Mouse (Mus musculus): ENCODE data around the gene Olfr668. TPM values are rescaled to one million over a fixed set of nuclear protein-coding genes. Genes with fewer than 3 reads are reported as not detected.

The Olfr668 gene
- polyA plus RNA-seq, 1 experiment from 2014 or later = not detected

Other genes starting within 250 kb of the Olfr668 start
- not detected in 2 replicates for gene Olfr661, start 241.6 kb downstream of the Olfr668 start, polyA plus RNA-seq (2014; fragmentation: Nextera tagmentation; extraction: Ambion mirVana)
- not detected in 2 replicates for gene Usp17le, start 150.6 kb downstream of the Olfr668 start, polyA plus RNA-seq (2014; fragmentation: Nextera tagmentation; extraction: Ambion mirVana)
- gene Usp17lb, start 85.5 kb downstream of the Olfr668 start, polyA plus RNA-seq (2014; fragmentation: Nextera tagmentation; extraction: Ambion mirVana) = not detected in 2 replicates
- not detected in 2 replicates for gene Usp17la, start 71.0 kb downstream of the Olfr668 start, polyA plus RNA-seq (2014; fragmentation: Nextera tagmentation; extraction: Ambion mirVana)
- not detected in 2 replicates for gene Olfr665, start 50.0 kb downstream of the Olfr668 start, polyA plus RNA-seq (2014; fragmentation: Nextera tagmentation; extraction: Ambion mirVana)
- gene Olfr666, start 32.1 kb downstream of the Olfr668 start, polyA plus RNA-seq (2014; fragmentation: Nextera tagmentation; extraction: Ambion mirVana) = not detected in 2 replicates
- not detected in 2 replicates for gene Olfr667, start 6.6 kb downstream of the Olfr668 start, polyA plus RNA-seq (2014; fragmentation: Nextera tagmentation; extraction: Ambion mirVana)
- gene Olfr669, start 6.2 kb upstream of the Olfr668 start, polyA plus RNA-seq (2014; fragmentation: Nextera tagmentation; extraction: Ambion mirVana) = not detected in 2 replicates
- not detected in 2 replicates for gene Olfr670, start 34.6 kb upstream of the Olfr668 start, polyA plus RNA-seq (2014; fragmentation: Nextera tagmentation; extraction: Ambion mirVana)
- not detected in 2 replicates for gene Olfr671, start 51.1 kb upstream of the Olfr668 start, polyA plus RNA-seq (2014; fragmentation: Nextera tagmentation; extraction: Ambion mirVana)
- gene Olfr672, start 74.0 kb upstream of the Olfr668 start, polyA plus RNA-seq (2014; fragmentation: Nextera tagmentation; extraction: Ambion mirVana) = not detected in 2 replicates
- gene Olfr675, start 100.4 kb upstream of the Olfr668 start, polyA plus RNA-seq (2014; fragmentation: Nextera tagmentation; extraction: Ambion mirVana) = not detected in 2 replicates
- not detected in 2 replicates for gene Olfr676, start 104.6 kb upstream of the Olfr668 start, polyA plus RNA-seq (2014; fragmentation: Nextera tagmentation; extraction: Ambion mirVana)
- not detected in 2 replicates for gene Olfr677, start 123.3 kb upstream of the Olfr668 start, polyA plus RNA-seq (2014; fragmentation: Nextera tagmentation; extraction: Ambion mirVana)
- gene Olfr678, start 136.4 kb upstream of the Olfr668 start, polyA plus RNA-seq (2014; fragmentation: Nextera tagmentation; extraction: Ambion mirVana) = not detected in 2 replicates
- gene Olfr679, start 153.1 kb upstream of the Olfr668 start, polyA plus RNA-seq (2014; fragmentation: Nextera tagmentation; extraction: Ambion mirVana) = not detected in 2 replicates
- gene Olfr680-ps1, start 164.8 kb upstream of the Olfr668 start, polyA plus RNA-seq (2014; fragmentation: Nextera tagmentation; extraction: Ambion mirVana) = not detected in 2 replicates
- not detected in 2 replicates for gene Olfr681, start 188.8 kb upstream of the Olfr668 start, polyA plus RNA-seq (2014; fragmentation: Nextera tagmentation; extraction: Ambion mirVana)
- not detected in 2 replicates for gene Olfr683, start 219.0 kb upstream of the Olfr668 start, polyA plus RNA-seq (2014; fragmentation: Nextera tagmentation; extraction: Ambion mirVana)
- gene Olfr684, start 235.6 kb upstream of the Olfr668 start, polyA plus RNA-seq (2014; fragmentation: Nextera tagmentation; extraction: Ambion mirVana) = not detected in 2 replicates